ENCODE assay signal across 8 mouse cellular contexts in the genomic region with DNA sequence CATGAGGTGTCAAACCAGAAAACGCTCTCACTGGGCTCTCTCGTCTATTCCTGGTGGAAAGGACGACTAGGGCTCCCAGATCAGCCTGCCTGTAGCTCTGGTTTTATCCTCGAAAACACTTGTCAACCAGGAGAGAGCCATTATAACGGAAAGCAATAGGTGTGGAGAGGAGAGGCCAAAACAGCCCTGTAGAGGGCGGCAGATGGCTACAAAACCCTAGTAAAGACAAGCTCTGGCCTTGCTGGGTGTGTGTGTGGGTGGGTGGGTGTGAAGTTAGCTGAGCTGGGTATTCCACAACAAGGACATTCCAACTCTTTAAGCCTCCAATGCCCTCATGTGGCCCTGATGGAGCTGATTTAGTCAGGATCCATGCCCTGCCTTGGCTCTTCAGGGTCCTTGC. TPM values are rescaled to one million over a fixed set of nuclear protein-coding genes. Genes with fewer than 3 reads are reported as not detected.
A peak's percentile ranks its signal among the peaks of the same experiment; 100 is the strongest.
DNase-seq lines count a peak whose midpoint lies in the region; ATAC-seq and TF ChIP-seq lines count a peak whose summit lies in the region.

No protein-coding gene starts in this region.

- no peak overlapping the region for H3K4me3 ChIP-seq in gastrocnemius, adult 2 months
- H3K4me3 ChIP-seq in neural tube, embryonic 14.5 days (ENCODE audit: low read depth, low read length), result no peak overlapping the region

- no peak overlapping the region for H3K27ac ChIP-seq in gastrocnemius, adult 2 months
- H3K27ac ChIP-seq in neural tube, embryonic 14.5 days (ENCODE audit: low read depth, low read length), result no peak overlapping the region

- ATAC-seq in neural tube, embryonic 14.5 days (ENCODE audit: low read depth), result peak; percentile 52; the same call in 1 of the 2 replicates

- no peaks in the 10 kb centered on the region for H3K9me3 ChIP-seq in neural tube, embryonic 14.5 days (ENCODE audit: control insufficient read depth, low read length)

- intact Hi-C loops in gastrocnemius, adult 2 months (cut with DNase I), result loop anchor here (5.0 kb wide), 1 partner anchor 164 kb away; the partner anchor contains the start of gene Rex1bd
- intact Hi-C loops in gastrocnemius, postnatal 14 days (cut with DNase I; ENCODE audit: low total_unique reads), result no loop called here

- H3K9ac ChIP-seq in neural tube, embryonic 14.5 days (replicated peaks; ENCODE audit: low read depth, low read length), result no peak overlapping the region

- no peaks in the 10 kb centered on the region for H3K4me1 ChIP-seq in neural tube, embryonic 14.5 days (ENCODE audit: control insufficient read depth, insufficient read depth, low read length)

- DNase-seq in gastrocnemius, adult 2 months, result peak; percentile 52
- DNase-seq in gastrocnemius, postnatal 14 days, result no peak
- peak; percentile 45 for DNase-seq in right cerebral cortex, postnatal 4 days
- no peak for DNase-seq in right cerebral cortex, postnatal 25 days
- peak; percentile 64 for DNase-seq in embryo, embryonic 10.5 days (ENCODE audit: low spot score)
- DNase-seq in layer of hippocampus, postnatal 10 days (ENCODE audit: low spot score in 2 of 2), result peak; percentile 67 to 77
- no peak for DNase-seq in gastrocnemius, postnatal 25 days

- no peak overlapping the region for H3K4me2 ChIP-seq in neural tube, embryonic 14.5 days (ENCODE audit: low read depth, low read length)

- peak; percentile 61 for TF ChIP-seq CTCF in gastrocnemius, adult 2 months (IDR thresholded peaks at IDR 0.05)

- WGBS in neural tube, embryonic 14.5 days, result 65% methylated on average over 6 of the region's 6 CpGs

- H3K36me3 ChIP-seq in neural tube, embryonic 14.5 days (ENCODE audit: control insufficient read depth, insufficient read depth, low read length), result peaks cover 29% of the 10 kb centered on the region; the same call in 1 of the 2 replicates

- H3K27me3 ChIP-seq in neural tube, embryonic 14.5 days (ENCODE audit: control insufficient read depth, insufficient read depth, low read length), result no peaks in the 10 kb centered on the region

RNA-seq across cellular contexts. Expression of gene Upf1, which starts 9.4 kb away (rescaled TPM):
- 10 to 100 TPM; 28.1 to 35.1 TPM for total RNA-seq in gastrocnemius, adult 2 months (2021)
- 10 to 100 TPM; 31.6 to 35.0 TPM for total RNA-seq in gastrocnemius, postnatal 14 days (2021)
- 10 to 100 TPM; 50.8 to 51.0 TPM for total RNA-seq in layer of hippocampus, postnatal 10 days (2021)
- 14.4 and 15.0 TPM in 2 replicates for polyA plus RNA-seq in neural tube, embryonic 14.5 days (2014; fragmentation: Nextera tagmentation; extraction: Ambion mirVana)
- total RNA-seq in gastrocnemius, postnatal 25 days (2021), result 10 to 100 TPM; 28.9 to 29.5 TPM

RNA-seq across cellular contexts. Expression of gene Gdf1, which starts 14.1 kb away (rescaled TPM):
- 1 to 10 TPM in 1 of 2 experiments, not detected in 1; 1.0 TPM for total RNA-seq in gastrocnemius, adult 2 months (2021)
- total RNA-seq in gastrocnemius, postnatal 14 days (2021), result 1 to 10 TPM; 1.3 to 2.8 TPM
- 10 to 100 TPM; 13.2 to 23.5 TPM for total RNA-seq in layer of hippocampus, postnatal 10 days (2021)
- polyA plus RNA-seq in neural tube, embryonic 14.5 days (2014; fragmentation: Nextera tagmentation; extraction: Ambion mirVana), result 2.1 and 7.5 TPM in 2 replicates
- 1 to 10 TPM in 1 of 2 experiments, under 1 TPM in 1; 0.72 to 2.5 TPM for total RNA-seq in gastrocnemius, postnatal 25 days (2021)

RNA-seq across cellular contexts. Expression of gene Cers1, which starts 28.1 kb away (rescaled TPM):
- 10 to 100 TPM; 14.0 to 23.3 TPM for total RNA-seq in gastrocnemius, adult 2 months (2021)
- total RNA-seq in gastrocnemius, postnatal 14 days (2021), result 10 to 100 TPM; 14.5 to 24.5 TPM
- total RNA-seq in layer of hippocampus, postnatal 10 days (2021), result 10 to 100 TPM; 94.6 to 99.0 TPM
- polyA plus RNA-seq in neural tube, embryonic 14.5 days (2014; fragmentation: Nextera tagmentation; extraction: Ambion mirVana), result 33.4 and 42.9 TPM in 2 replicates
- total RNA-seq in gastrocnemius, postnatal 25 days (2021), result 10 to 100 TPM; 13.8 to 15.8 TPM

RNA-seq across cellular contexts. Expression of gene Comp, which starts 29.7 kb away (rescaled TPM):
- 10 to 100 TPM in 1 of 2 experiments, 1 to 10 TPM in 1; 5.5 to 31.2 TPM for total RNA-seq in gastrocnemius, adult 2 months (2021)
- 10 to 100 TPM; 18.6 to 19.6 TPM for total RNA-seq in gastrocnemius, postnatal 14 days (2021)
- under 1 TPM in 1 of 2 experiments, not detected in 1; 0.31 TPM for total RNA-seq in layer of hippocampus, postnatal 10 days (2021)
- polyA plus RNA-seq in neural tube, embryonic 14.5 days (2014; fragmentation: Nextera tagmentation; extraction: Ambion mirVana), result 0.20 and 0.41 TPM in 2 replicates
- total RNA-seq in gastrocnemius, postnatal 25 days (2021), result 10 to 100 TPM in 1 of 2 experiments, 1 to 10 TPM in 1; 5.9 to 14.7 TPM

RNA-seq across cellular contexts. Expression of gene Cope, which starts 41.4 kb away (rescaled TPM):
- 100 to 1,000 TPM; 118 to 128 TPM for total RNA-seq in gastrocnemius, adult 2 months (2021)
- total RNA-seq in gastrocnemius, postnatal 14 days (2021), result 100 to 1,000 TPM; 123 to 134 TPM
- 100 to 1,000 TPM; 122 to 145 TPM for total RNA-seq in layer of hippocampus, postnatal 10 days (2021)
- 285 and 327 TPM in 2 replicates for polyA plus RNA-seq in neural tube, embryonic 14.5 days (2014; fragmentation: Nextera tagmentation; extraction: Ambion mirVana)
- total RNA-seq in gastrocnemius, postnatal 25 days (2021), result 100 to 1,000 TPM; 113 to 119 TPM

Comparison
In these comparisons a context has a peak if more than half of its experiments do, and no peak if none do; other contexts are left out.
1. DNase-seq: peak in gastrocnemius, adult 2 months (single experiment), right cerebral cortex, postnatal 4 days (single experiment), embryo, embryonic 10.5 days (single experiment) and layer of hippocampus, postnatal 10 days (2 of 2); none in gastrocnemius, postnatal 14 days (single experiment), right cerebral cortex, postnatal 25 days (single experiment) and gastrocnemius, postnatal 25 days (single experiment).